Mouse (Mus musculus) gastrocnemius, postnatal 36 days (tissue): ENCODE measurements around the gene Efna3. TPM values are rescaled to one million over a fixed set of nuclear protein-coding genes. Genes with fewer than 3 reads are reported as not detected.

Experiments used
- DNase-seq, 2 experiments: peaks; one replicate each; pipeline ENCODE4 v3.0.0; 2022
- intact Hi-C: fragments of 180-260 bp; cut with DNase I; formaldehyde crosslinking; loops from one replicate; pipeline ENCODE4 v1.15.1; 2025
- long read RNA-seq, 2 experiments: library from polyadenylated mRNA; stranded (forward); transcript quantifications; one replicate each; pipeline ENCODE4 v2.0.0; 2021
- total RNA-seq, 2 experiments: library from RNA; stranded (reverse); gene quantifications; 2 replicates each; pipeline ENCODE4 v1.2.3; 2021

The Efna3 gene
- total RNA-seq: not detected
- long read RNA-seq, experiment 1: 0 reads
- long read RNA-seq, experiment 2: 0 reads

DNA sequence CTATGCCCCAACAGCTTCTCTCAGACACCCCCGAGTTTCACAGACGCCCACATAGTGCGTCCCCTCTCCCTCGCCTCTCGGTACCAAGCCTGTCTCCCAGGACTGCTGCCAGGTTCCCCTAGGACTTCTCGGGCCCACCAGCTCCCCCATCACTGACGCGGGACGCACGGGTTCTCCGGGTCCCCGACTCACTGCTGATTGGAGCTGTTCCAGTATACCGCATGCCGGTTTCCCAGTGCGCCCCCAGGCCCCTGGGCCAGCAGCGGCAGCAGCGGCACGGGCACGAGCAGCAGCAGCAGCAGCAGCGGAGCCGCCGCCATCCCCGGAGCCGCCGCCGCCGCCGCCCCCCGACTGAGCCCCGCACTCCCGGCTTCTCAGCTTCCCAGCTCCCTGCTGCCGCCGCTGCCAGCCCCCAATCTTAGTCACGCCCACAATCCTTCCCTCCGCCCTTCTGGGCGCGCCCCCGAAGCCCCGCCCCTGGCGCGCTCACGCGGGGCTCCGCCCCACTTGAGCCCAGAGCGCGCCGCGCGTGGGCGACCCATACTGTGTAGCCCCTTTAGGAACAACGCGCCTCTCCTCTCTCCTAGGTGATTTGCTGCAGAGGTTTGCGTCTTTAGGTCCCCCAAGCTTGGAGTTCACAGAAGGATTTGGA lies at the start of gene Efna3:
TSS of gene Efna3 (minus strand) at position 452 of the 652 bp plus-strand sequence.
- intact Hi-C loops: loop anchor here (5.0 kb wide), 1 partner anchor 145 kb away; no protein-coding TSS in a partner anchor
- DNase-seq: peak in 1 of 2 experiments; percentile 48

- intact Hi-C loops: loop anchor here (10.0 kb wide), 1 partner anchor 327 kb away; no protein-coding TSS in a partner anchor
- no peak for DNase-seq
Measured at GRCm38 (mm10) chr3:89367338-89367737, 44.6 kb upstream of the Efna3 start.

- no peak for DNase-seq
- intact Hi-C loops: loop anchor here (10.0 kb wide), 1 partner anchor 329 kb away; no protein-coding TSS in a partner anchor
Measured at GRCm38 (mm10) chr3:89365486-89366414, 43.0 kb upstream of the Efna3 start.

GRCm38 (mm10) chr3:89365153-89365485 lies 42.4 kb upstream of the Efna3 start, which contains the start of gene Dcst1:
Dcst1 (minus strand) TSS chr3:89365253.
- no peak for DNase-seq
- intact Hi-C loops: loop anchor here (10.0 kb wide), 1 partner anchor 330 kb away; no protein-coding TSS in a partner anchor

DNA sequence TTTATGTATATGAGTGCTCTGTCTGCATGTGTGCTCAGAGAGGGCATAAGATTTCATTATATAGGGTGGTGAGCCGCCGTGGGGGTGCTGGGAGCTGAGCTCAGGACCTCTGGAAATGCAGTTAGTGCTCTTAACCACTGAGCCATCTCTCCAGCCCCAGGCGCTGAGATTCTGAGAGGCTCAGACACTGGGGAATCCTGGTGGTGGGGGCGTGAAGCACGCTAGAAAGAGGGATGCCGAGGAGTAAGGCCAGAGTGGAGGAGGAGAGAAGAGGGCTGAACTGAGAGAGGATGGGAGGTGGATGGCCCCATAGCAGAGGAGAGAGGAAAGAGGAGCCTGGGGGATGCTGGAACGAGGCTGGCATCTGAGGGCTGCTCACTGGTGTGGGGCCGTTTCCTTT lies 41.9 kb upstream of the Efna3 start:
- no peak for DNase-seq
- intact Hi-C loops: loop anchor here (10.0 kb wide), 1 partner anchor 330 kb away; no protein-coding TSS in a partner anchor

DNA sequence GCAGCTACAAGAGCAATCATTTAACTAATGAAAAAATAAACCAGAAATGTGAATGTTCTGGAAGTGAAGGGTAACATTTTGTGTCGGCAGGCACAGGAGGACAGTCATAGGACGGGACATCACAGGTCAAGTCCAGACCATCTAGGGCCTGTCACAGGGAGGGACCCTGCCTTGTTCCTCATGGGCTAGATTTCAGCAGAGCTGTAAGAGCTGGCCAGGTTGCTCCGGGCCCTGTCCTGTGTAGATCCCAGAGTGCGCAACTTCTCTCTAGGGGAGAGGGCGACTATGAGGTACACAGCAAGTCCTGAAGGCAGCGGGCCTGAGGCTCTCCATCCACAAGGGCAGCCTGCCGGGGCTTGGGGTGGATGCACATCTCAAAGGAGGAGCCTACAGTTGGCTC lies 38.9 kb upstream of the Efna3 start, which contains the start of gene Dcst2:
TSS of gene Dcst2 (plus strand) at position 301 of the 400 bp plus-strand sequence.
- intact Hi-C loops: loop anchor here (10.0 kb wide), 1 partner anchor 333 kb away; no protein-coding TSS in a partner anchor
- DNase-seq: no peak

DNA sequence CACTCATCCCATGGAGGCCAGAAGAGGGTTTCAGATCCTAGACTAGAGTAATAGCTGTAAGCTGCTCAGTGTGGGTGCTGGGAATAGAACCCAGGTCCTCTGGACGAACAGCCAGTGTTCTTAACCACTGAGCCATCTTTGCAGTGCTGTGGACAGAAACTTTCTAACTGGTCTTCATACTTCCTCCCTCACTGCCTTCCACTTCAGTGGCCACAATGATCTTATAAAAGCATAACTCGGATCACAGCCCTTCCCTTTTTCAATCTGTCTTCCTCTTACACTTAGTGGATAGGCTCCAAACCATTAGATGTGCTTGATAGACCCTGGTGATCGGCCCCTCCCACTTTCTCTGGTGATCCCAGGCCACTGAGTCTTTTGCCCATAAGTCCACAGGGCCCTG lies 37.5 kb upstream of the Efna3 start:
- intact Hi-C loops: loop anchor here (10.0 kb wide), 1 partner anchor 335 kb away; no protein-coding TSS in a partner anchor
- DNase-seq: no peak

DNA sequence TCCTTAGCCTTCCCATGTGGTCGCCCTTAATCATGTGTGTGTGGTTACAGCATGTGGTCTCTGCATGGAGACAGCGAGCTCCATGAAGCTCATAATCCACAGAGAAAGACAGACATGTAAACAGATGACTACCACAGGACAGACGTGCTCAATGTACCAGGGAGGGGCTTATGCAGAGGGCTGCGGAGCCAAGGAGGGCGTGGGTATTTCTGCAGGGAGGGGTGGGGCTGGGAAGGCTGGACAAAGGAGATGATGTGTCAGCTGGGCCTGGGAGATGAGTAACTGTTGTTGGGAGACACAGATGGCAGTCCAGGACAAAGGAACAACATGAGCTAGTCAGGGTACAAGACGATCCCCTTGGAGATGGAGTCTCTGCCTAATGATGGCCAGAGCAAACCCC lies 36.9 kb upstream of the Efna3 start:
- no peak for DNase-seq
- intact Hi-C loops: loop anchor here (10.0 kb wide), 1 partner anchor 335 kb away; no protein-coding TSS in a partner anchor

GRCm38 (mm10) chr3:89356029-89356428 lies 33.3 kb upstream of the Efna3 start:
- no peak for DNase-seq
- intact Hi-C loops: no loop called here

DNA sequence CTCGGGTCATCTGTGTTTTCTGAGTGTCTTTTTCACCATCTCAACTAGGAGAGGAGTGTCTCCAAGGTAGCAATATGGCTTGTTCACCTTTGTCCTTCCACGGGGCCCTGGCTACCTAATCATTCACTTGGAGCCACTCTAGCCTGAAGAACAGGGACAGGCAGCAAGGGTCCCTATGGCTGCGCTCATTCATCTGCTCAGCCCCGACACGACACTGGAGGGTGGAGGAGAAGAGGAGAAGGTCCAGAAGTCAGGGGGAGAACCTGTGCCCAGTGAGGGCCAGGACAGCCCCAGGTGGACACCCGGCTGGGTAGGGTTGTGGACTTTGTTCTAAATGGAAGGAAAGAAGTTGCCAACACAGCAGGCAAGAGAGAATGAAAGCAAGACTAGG lies 32.7 kb upstream of the Efna3 start:
- DNase-seq: no peak
- intact Hi-C loops: loop anchor here (2.0 kb wide), 2 partner anchors 15 to 39 kb away; no protein-coding TSS in a partner anchor

DNA sequence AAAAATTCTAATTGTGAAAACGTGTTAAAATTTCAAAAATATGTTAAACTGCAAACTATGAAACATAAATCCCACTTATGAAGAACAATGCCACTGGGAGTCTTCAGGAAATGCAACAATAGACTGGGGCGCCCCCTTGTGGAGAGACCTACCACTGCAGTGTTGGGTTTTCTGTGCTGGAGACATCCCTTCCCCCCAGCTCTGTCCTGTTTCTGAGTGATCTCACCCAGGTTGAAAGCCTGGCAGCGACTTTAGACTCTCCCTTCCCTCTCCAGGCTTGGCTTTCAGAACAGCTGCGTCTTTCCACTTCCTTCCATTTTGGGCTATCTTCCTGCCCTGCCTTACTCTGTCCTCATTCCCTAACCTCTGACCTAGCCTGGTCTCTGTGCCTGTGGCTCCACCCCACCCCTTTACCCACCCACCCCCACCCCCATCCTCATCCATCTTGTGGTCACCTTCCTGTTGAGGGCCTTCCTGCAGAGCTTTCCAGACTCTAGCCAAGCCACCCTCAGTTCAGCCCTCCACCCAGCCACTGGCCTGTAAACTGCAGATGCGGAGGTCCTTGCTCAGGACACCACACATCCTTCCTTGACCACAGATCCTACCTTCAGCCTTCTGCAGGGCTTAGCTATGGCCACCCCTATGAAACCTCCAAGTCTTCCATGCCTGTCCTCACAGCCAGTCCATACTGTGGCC lies 32.2 kb upstream of the Efna3 start:
- DNase-seq: peak; percentile 82 to 84
- intact Hi-C loops: loop anchor here (2.0 kb wide), 2 partner anchors 14 to 38 kb away; no protein-coding TSS in a partner anchor

GRCm38 (mm10) chr3:89351271-89351670 lies 28.5 kb upstream of the Efna3 start:
- intact Hi-C loops: no loop called here
- DNase-seq: no peak

- peak; percentile 87 to 92 for DNase-seq
- intact Hi-C loops: loop anchor here (10.0 kb wide), 1 partner anchor 335 kb away; no protein-coding TSS in a partner anchor
Measured at GRCm38 (mm10) chr3:89349869-89350501, 27.2 kb upstream of the Efna3 start, which contains the start of gene Adam15. Adam15 (minus strand) TSS chr3:89349996.

DNA sequence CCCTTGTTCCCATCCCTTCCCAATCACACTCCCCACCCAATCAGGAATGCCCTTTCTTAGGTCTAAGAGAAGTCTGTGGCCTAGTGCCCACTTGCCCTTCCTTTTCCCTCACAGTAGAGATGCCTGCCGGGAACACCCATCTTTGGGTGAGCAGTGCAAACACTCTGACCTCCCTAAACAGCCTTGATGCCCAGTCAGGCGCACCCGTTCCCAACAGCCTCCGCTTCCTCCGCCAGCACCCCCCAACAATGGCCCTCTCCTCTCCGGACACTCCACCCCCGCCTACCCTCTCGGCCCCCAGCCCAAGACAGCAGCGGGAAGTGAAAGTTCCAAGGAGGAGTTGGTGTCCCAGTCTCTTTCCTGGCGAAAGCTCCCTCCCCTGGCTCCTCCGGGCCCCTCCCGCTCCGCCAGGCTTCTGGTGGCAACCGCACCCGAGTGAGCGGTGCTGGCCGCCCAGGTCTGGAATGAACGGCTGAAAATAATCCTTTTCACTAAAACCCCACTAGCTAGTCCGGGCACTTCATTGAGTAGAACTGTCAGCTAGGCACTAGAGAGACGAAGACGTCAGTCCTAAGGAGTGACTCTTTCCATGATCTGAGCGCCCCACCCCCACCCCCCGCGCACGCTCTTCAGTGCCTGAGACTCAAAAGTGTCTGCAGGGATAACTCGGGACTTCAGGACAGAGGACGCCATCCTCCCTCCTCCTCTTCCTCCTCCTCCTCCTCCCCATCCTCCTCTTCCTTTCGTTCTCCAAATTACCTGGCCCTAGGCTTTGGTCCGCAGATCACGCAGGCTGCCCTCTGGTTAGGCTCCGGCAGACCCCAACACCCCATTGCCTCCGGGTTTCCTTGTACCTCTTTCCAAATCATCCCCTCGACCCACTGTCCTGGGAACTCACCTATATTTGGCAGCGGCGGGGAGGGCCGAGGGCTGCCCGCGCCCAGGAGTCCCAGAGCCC lies 26.4 kb upstream of the Efna3 start:
- intact Hi-C loops: loop anchor here (10.0 kb wide), 1 partner anchor 336 kb away; no protein-coding TSS in a partner anchor
- peak; percentile 52 to 63 for DNase-seq

DNA sequence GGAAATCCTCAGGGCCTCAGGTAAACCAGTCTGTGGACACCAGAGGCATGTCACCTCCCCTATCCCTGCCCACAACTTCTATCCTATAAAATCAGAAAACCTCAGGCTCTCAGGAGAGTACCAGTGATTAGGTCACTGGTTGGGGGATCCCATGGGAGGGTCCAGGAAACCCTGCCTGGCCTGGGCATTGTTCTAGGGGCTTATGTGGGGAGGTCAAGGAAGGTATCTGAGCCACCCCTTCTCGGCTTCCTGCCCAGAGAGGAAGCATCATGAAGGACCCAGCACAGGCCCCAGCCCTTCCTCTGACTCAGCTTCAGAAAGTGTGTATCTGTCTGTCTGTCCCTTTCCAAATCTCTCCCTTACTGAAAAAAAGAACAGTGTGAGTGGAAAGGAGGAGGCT lies 25.2 kb upstream of the Efna3 start:
- intact Hi-C loops: loop anchor here (10.0 kb wide), 1 partner anchor 337 kb away; no protein-coding TSS in a partner anchor
- DNase-seq: no peak

- intact Hi-C loops: loop anchor here (10.0 kb wide), 1 partner anchor 338 kb away; no protein-coding TSS in a partner anchor
- DNase-seq: no peak
Measured at GRCm38 (mm10) chr3:89346815-89347540, 24.2 kb upstream of the Efna3 start.

DNA sequence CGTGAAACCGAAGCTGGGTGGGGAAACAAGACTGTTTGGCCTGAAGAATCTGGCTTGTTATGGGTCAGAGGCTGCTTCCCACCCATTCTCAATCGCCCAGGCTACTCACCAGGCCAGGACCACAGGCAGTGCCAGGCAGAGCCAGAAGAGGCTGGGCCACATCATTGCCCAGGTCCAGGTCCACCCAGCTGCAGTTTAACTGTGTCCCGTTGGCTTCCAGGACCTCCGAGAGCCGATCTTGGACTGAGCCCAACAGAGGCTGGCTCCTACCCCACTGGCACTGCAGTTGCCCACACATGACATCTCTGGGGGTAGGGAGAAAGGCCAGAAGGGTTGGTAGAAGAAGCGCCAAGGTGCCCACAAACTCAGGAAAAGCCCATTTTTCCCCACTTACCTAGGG lies 20.5 kb upstream of the Efna3 start:
- intact Hi-C loops: loop anchor here (10.0 kb wide), 1 partner anchor 342 kb away; no protein-coding TSS in a partner anchor

More for the DNA sequence above, 20.5 kb upstream of the Efna3 start:
- DNase-seq: no peak
